Mouse (Mus musculus): ENCODE results near the gene Meltf. TPM values are rescaled to one million over a fixed set of nuclear protein-coding genes. Genes with fewer than 3 reads are reported as not detected.

Gene Meltf
- polyA plus RNA-seq, 1 experiment from 2014 or later, result 0.55 TPM

- Histone ChIP-seq H3K9ac (ENCODE audit: low read depth, low read length) (no peak overlapping the region), H3K4me3 (ENCODE audit: low read depth, low read length) (no peak overlapping the region), H3K27me3 (ENCODE audit: control insufficient read depth, insufficient read depth, low read depth, low read length) (no peaks in the 10 kb centered on the region), H3K4me1 (ENCODE audit: control insufficient read depth, low read depth, low read length) (no peaks in the 10 kb centered on the region), H3K36me3 (ENCODE audit: control insufficient read depth, insufficient read depth) (no peaks in the 10 kb centered on the region), H3K4me2 (ENCODE audit: low read depth, low read length) (no peak overlapping the region), H3K27ac (ENCODE audit: low read length) (no peak overlapping the region), H3K9me3 (replicated peaks; ENCODE audit: control insufficient read depth, low read length) (no peaks in the 10 kb centered on the region)
- no peak for ATAC-seq (ENCODE audit: low read depth)
- 58% methylated on average over 6 of the region's 6 CpGs for WGBS (ENCODE audit: insufficient replicate concordance)
Measured at GRCm38 (mm10) chr16:31924368-31924767, 45.8 kb downstream of the Meltf start.

- H3K27ac ChIP-seq (ENCODE audit: low read length), result no peak overlapping the region
- no peak overlapping the region for H3K9ac ChIP-seq (ENCODE audit: low read depth, low read length)
- WGBS (ENCODE audit: insufficient replicate concordance), result 62% methylated on average over 6 of the region's 6 CpGs
- no peaks in the 10 kb centered on the region for H3K36me3 ChIP-seq (ENCODE audit: control insufficient read depth, insufficient read depth)
- ATAC-seq (ENCODE audit: low read depth), result no peak
- no peaks in the 10 kb centered on the region for H3K9me3 ChIP-seq (replicated peaks; ENCODE audit: control insufficient read depth, low read length)
- no peaks in the 10 kb centered on the region for H3K4me1 ChIP-seq (ENCODE audit: control insufficient read depth, low read depth, low read length)
- no peaks in the 10 kb centered on the region for H3K27me3 ChIP-seq (ENCODE audit: control insufficient read depth, insufficient read depth, low read depth, low read length)
- H3K4me3 ChIP-seq (ENCODE audit: low read depth, low read length), result no peak overlapping the region
- no peak overlapping the region for H3K4me2 ChIP-seq (ENCODE audit: low read depth, low read length)
Measured at GRCm38 (mm10) chr16:31926091-31926490, 47.5 kb downstream of the Meltf start.

- no peak for ATAC-seq (ENCODE audit: low read depth)
- Histone ChIP-seq H3K27ac (ENCODE audit: low read length) (no peak overlapping the region), H3K4me1 (ENCODE audit: control insufficient read depth, low read depth, low read length) (no peaks in the 10 kb centered on the region), H3K4me2 (ENCODE audit: low read depth, low read length) (no peak overlapping the region), H3K36me3 (ENCODE audit: control insufficient read depth, insufficient read depth) (no peaks in the 10 kb centered on the region), H3K9me3 (replicated peaks; ENCODE audit: control insufficient read depth, low read length) (no peaks in the 10 kb centered on the region), H3K4me3 (ENCODE audit: low read depth, low read length) (no peak overlapping the region), H3K27me3 (ENCODE audit: control insufficient read depth, insufficient read depth, low read depth, low read length) (no peaks in the 10 kb centered on the region), H3K9ac (ENCODE audit: low read depth, low read length) (no peak overlapping the region)
- WGBS (ENCODE audit: insufficient replicate concordance), result 63% methylated on average over 13 of the region's 13 CpGs
Measured at GRCm38 (mm10) chr16:31926547-31927182, 48.1 kb downstream of the Meltf start.

GRCm38 (mm10) chr16:31927412-31927811 lies 48.8 kb downstream of the Meltf start:
- Histone ChIP-seq H3K27ac (ENCODE audit: low read length) (no peak overlapping the region), H3K4me1 (ENCODE audit: control insufficient read depth, low read depth, low read length) (no peaks in the 10 kb centered on the region), H3K9me3 (replicated peaks; ENCODE audit: control insufficient read depth, low read length) (no peaks in the 10 kb centered on the region), H3K4me3 (ENCODE audit: low read depth, low read length) (no peak overlapping the region), H3K9ac (ENCODE audit: low read depth, low read length) (no peak overlapping the region), H3K4me2 (ENCODE audit: low read depth, low read length) (no peak overlapping the region), H3K36me3 (ENCODE audit: control insufficient read depth, insufficient read depth) (no peaks in the 10 kb centered on the region), H3K27me3 (ENCODE audit: control insufficient read depth, insufficient read depth, low read depth, low read length) (peaks cover 7% of the 10 kb centered on the region; the same call in 1 of the 2 replicates)
- no peak for ATAC-seq (ENCODE audit: low read depth)
- WGBS (ENCODE audit: insufficient replicate concordance), result 58% methylated on average over 5 of the region's 5 CpGs

- H3K4me1 ChIP-seq (ENCODE audit: control insufficient read depth, low read depth, low read length), result peaks cover 8% of the 10 kb centered on the region
- H3K27me3 ChIP-seq (ENCODE audit: control insufficient read depth, insufficient read depth, low read depth, low read length), result peaks cover 46% of the 10 kb centered on the region
- H3K4me2 ChIP-seq (ENCODE audit: low read depth, low read length), result no peak overlapping the region
- no peaks in the 10 kb centered on the region for H3K36me3 ChIP-seq (ENCODE audit: control insufficient read depth, insufficient read depth)
- no peak for ATAC-seq (ENCODE audit: low read depth)
- H3K4me3 ChIP-seq (ENCODE audit: low read depth, low read length), result no peak overlapping the region
- no peak overlapping the region for H3K9ac ChIP-seq (ENCODE audit: low read depth, low read length)
- H3K9me3 ChIP-seq (replicated peaks; ENCODE audit: control insufficient read depth, low read length), result no peaks in the 10 kb centered on the region
- 48% methylated on average over 17 of the region's 17 CpGs for WGBS (ENCODE audit: insufficient replicate concordance)
- no peak overlapping the region for H3K27ac ChIP-seq (ENCODE audit: low read length)
Measured at GRCm38 (mm10) chr16:31931330-31931729, 52.7 kb downstream of the Meltf start.

GRCm38 (mm10) chr16:31932255-31932654 lies 53.6 kb downstream of the Meltf start:
- Histone ChIP-seq H3K27ac (ENCODE audit: low read length) (no peak overlapping the region), H3K9me3 (replicated peaks; ENCODE audit: control insufficient read depth, low read length) (no peaks in the 10 kb centered on the region), H3K27me3 (ENCODE audit: control insufficient read depth, insufficient read depth, low read depth, low read length) (peaks cover 49% of the 10 kb centered on the region), H3K4me2 (ENCODE audit: low read depth, low read length) (no peak overlapping the region), H3K9ac (ENCODE audit: low read depth, low read length) (no peak overlapping the region), H3K4me1 (ENCODE audit: control insufficient read depth, low read depth, low read length) (peaks cover 8% of the 10 kb centered on the region), H3K36me3 (ENCODE audit: control insufficient read depth, insufficient read depth) (no peaks in the 10 kb centered on the region), H3K4me3 (ENCODE audit: low read depth, low read length) (no peak overlapping the region)
- ATAC-seq (ENCODE audit: low read depth), result no peak
- 60% methylated on average over 5 of the region's 5 CpGs for WGBS (ENCODE audit: insufficient replicate concordance)

GRCm38 (mm10) chr16:31932840-31933697 lies 54.5 kb downstream of the Meltf start:
- H3K27ac ChIP-seq (ENCODE audit: low read length), result no peak overlapping the region
- H3K4me1 ChIP-seq (ENCODE audit: control insufficient read depth, low read depth, low read length), result peaks cover 8% of the 10 kb centered on the region
- WGBS (ENCODE audit: insufficient replicate concordance), result under 1% methylated on average over 50 of the region's 50 CpGs
- peaks cover 49% of the 10 kb centered on the region for H3K27me3 ChIP-seq (ENCODE audit: control insufficient read depth, insufficient read depth, low read depth, low read length)
- peak overlapping the region; percentile 74 for H3K4me2 ChIP-seq (ENCODE audit: low read depth, low read length)
- H3K36me3 ChIP-seq (ENCODE audit: control insufficient read depth, insufficient read depth), result no peaks in the 10 kb centered on the region
- H3K9me3 ChIP-seq (replicated peaks; ENCODE audit: control insufficient read depth, low read length), result no peaks in the 10 kb centered on the region
- H3K9ac ChIP-seq (ENCODE audit: low read depth, low read length), result peak overlapping the region; percentile 44; the same call in 1 of the 2 replicates
- ATAC-seq (ENCODE audit: low read depth), result peak; percentile 74
- peak overlapping the region; percentile 59 for H3K4me3 ChIP-seq (ENCODE audit: low read depth, low read length)

- peak within 1 kb of the TSS; percentile 59 for H3K4me3 ChIP-seq (ENCODE audit: low read depth, low read length)
- H3K36me3 ChIP-seq (ENCODE audit: control insufficient read depth, insufficient read depth), result no peaks in the 10 kb centered on the region
- WGBS (ENCODE audit: insufficient replicate concordance), result 9% methylated on average over 42 of the region's 42 CpGs
- peak within 1 kb of the TSS; percentile 74 for H3K4me2 ChIP-seq (ENCODE audit: low read depth, low read length)
- H3K9ac ChIP-seq (ENCODE audit: low read depth, low read length), result peak within 1 kb of the TSS; percentile 44; the same call in 1 of the 2 replicates
- H3K27ac ChIP-seq (ENCODE audit: low read length), result no peak within 1 kb of the TSS
- no peaks in the 10 kb centered on the region for H3K9me3 ChIP-seq (replicated peaks; ENCODE audit: control insufficient read depth, low read length)
- peaks cover 49% of the 10 kb centered on the region for H3K27me3 ChIP-seq (ENCODE audit: control insufficient read depth, insufficient read depth, low read depth, low read length)
- 0 out of 2 replicates have a peak, but pooled peaks have one; percentile 15 for ATAC-seq (ENCODE audit: low read depth)
- H3K4me1 ChIP-seq (ENCODE audit: control insufficient read depth, low read depth, low read length), result peaks cover 8% of the 10 kb centered on the region
Measured at GRCm38 (mm10) chr16:31933751-31934549, 55.3 kb downstream of the Meltf start, which contains the start of gene Pigz. TSS of gene Pigz (plus strand) at chr16:31933851.
